Mouse (Mus musculus) A20 (cell line): Measurements from ENCODE around the gene Bag5.

Source experiments
- DNase-seq: peaks from one replicate; pipeline ENCODE4 v3.0.0-alpha.2; 2011; ENCODE audit warnings: low read depth, low spot score

The Bag5 gene

DNA sequence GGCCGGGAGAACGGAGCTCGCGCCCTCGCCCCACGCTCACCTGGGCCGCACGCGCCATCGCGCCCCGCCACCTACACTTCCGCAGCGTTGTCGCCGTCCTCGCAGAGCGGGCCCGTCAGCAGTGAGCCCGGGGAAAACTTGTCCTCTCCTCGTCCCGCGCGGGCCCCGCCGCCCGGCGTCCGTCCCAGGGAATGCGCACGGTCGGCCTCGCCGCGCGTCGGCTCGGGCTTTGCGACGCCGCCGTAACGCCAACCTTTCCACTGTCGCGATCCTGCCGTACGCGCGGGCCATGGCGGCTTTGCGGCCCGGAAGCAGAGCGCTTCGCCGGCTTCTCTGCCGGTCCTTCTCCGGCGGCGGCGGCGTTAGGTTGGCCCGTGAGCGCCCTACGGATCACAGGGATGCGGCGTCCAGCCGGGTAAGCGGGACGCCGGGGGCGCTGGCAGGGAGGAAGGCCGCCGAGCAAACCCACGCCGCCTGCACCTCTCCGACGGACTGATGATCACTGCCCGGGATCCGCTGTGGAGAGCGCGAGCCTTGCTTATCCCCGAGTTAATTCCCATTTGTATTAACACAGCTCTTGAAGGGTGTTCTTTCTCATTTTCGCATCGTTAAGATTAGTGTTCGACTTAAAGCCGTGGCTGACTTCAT lies at the start of gene Bag5, which contains the start of gene Apopt1:
Bag5 (minus strand) TSS at position 254 of the 648 bp plus-strand sequence.
Apopt1 (plus strand) TSS at position 258 of the 648 bp plus-strand sequence.
- peak; percentile 80 for DNase-seq

- no peak for DNase-seq
These were observed 47.4 kb upstream of the Bag5 start for GRCm38 (mm10) chr12:111760306-111760908.

GRCm38 (mm10) chr12:111759176-111760061 lies 46.4 kb upstream of the Bag5 start:
- DNase-seq = no peak

- peak; percentile 85 for DNase-seq
These were observed 45.5 kb upstream of the Bag5 start, which contains the start of gene Klc1 for GRCm38 (mm10) chr12:111758381-111759175. Gene Klc1, plus strand, starts transcription at chr12:111758849.

- DNase-seq = no peak
These were observed 44.7 kb upstream of the Bag5 start for GRCm38 (mm10) chr12:111757561-111758325.

GRCm38 (mm10) chr12:111756698-111757082 lies 43.6 kb upstream of the Bag5 start:
- DNase-seq = no peak

GRCm38 (mm10) chr12:111756082-111756697 lies 43.1 kb upstream of the Bag5 start:
- DNase-seq = no peak

DNA sequence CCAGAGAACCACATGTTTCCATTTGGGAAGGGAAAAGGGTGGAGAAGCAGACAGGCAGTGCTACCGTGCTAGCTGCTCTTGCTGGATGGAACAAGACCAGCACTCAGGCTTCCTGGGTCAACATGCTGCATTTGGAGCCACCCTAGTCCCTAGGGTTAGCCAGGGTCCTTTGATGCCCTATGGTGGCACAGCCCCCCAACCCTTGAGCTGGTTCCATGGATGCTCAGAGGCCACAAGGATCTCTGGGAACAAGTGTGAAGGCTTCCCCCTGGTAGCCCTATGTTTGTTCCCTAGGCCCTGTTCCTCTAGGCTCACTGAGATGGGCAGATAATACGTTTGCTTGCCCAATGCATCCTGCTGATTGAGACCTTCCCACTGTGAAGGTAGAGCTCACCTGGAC lies 42.2 kb upstream of the Bag5 start:
- no peak for DNase-seq

DNA sequence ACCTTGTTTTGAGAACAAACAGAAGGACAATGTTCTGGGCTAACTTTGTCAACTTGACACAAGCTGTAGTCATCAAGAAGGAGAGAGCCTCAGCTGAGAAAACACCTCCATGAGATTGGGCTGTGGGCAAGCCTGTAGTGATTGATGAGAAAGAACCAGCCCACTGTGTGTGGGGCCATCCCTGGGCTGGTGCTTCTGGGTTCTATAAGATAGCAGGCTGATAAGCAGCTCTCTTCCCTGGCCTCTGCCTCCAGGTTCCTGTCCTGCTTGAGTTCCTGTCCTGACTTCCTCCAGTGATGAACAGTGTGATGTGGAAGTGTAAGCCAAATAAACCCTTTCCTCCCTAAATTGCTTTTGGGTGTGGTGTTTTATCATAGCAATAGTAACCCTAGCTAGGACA lies 41.7 kb upstream of the Bag5 start:
- DNase-seq = no peak

DNA sequence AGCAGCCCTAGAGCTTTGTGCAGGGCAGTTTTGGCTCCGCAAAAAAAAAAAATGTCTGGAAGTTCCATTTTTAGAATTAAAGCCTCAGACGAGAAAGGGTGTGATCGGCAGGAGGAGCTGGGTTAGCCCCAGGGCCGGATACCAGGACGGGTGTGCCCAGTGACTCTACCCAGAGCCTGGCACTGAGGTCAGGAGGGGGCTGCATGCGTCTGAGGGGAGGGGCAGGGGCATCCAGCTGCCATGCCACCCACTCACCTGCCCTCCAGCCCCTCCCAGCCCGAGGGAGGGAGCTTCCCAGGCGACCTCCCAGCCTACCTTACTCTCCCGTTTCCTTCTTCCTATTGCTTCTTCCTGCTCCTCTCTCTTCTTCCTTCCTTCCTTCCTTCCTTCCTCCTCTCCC lies 40.3 kb upstream of the Bag5 start:
- no peak for DNase-seq

GRCm38 (mm10) chr12:111752491-111752890 lies 39.4 kb upstream of the Bag5 start:
- no peak for DNase-seq

DNA sequence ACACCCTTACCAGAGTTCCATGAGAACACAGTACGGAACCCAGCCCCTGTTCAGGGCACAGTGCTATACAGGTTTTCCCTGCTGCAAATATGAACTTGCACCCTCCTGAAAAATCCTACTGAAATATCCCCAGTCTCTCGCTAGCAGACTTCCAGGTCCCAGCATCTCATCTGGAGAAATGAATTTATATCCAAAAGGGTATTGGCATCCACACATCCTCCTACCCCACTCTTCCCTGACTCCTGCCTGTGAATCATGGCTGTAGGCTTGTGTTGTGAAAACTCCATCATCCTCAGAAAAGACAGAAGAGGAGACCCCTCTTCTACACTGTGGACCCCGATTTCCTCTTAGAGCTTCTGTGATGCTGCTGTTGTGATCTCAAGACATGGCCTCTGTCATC lies 37.7 kb upstream of the Bag5 start:
- no peak for DNase-seq

DNA sequence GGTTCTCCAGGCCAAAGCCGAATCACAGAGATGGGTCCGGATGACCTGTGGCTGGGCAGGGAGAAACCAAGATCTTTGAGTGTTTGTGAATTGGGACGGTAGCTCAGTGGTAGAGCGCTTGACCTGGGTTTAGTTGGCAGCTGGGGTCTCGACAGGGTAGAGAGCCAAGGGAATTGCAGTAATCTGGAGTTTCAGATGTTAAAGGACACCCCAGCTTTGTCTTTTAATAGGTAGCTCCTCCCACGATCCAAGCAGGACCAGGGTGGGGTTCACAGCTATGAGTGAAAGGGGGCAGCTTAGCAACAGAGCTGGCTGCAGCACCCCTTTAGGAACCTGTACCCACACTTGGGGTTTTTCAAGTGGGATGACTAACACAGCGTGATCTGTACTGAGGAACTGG lies 34.4 kb upstream of the Bag5 start:
- no peak for DNase-seq

DNA sequence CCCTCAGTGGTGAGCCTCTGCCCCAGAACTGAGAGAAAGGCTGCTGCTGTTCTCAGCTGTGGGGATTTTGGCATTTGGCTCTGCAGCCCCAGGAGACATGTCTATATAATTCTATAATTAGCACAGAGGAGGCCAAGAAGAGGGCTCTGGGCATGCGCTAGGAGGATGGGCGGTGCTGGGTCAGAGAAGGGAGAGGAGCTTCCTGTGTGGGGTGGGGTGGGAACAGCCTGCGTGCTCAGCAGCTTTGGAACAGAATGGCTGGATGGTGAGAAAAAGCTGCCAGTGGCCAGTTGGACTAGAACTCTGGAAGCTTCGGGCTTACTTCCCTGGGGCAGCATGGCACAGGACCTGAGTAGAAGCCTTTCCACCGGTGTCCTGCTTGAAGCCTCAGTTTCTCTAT lies 33.0 kb upstream of the Bag5 start:
- peak; percentile 42 for DNase-seq

- DNase-seq = no peak
These were observed 32.2 kb upstream of the Bag5 start for GRCm38 (mm10) chr12:111745274-111745673.

GRCm38 (mm10) chr12:111743981-111744423 lies 30.9 kb upstream of the Bag5 start:
- DNase-seq = peak; percentile 94

DNA sequence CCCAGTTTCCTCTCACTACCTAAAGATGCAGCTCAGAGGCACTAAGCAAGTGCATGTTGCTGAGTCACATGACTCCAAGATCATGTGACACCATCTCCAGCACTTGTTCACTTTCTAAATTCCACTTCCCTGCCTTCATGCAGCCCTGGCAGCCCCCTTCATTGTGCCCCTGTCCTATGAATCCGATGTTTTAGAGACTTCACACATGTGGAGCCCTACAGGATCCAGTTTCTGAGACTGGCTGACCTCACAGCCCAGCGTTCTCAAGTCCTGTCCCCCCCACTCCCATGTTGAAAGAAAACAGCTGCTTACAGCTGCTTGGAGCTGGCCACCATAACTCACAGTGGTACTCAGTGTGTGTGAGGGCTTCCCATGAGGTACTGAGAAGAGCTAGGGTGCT lies 30.4 kb upstream of the Bag5 start:
- peak; percentile 65 for DNase-seq

- DNase-seq = no peak
These were observed 28.3 kb upstream of the Bag5 start for GRCm38 (mm10) chr12:111741338-111741737.

DNA sequence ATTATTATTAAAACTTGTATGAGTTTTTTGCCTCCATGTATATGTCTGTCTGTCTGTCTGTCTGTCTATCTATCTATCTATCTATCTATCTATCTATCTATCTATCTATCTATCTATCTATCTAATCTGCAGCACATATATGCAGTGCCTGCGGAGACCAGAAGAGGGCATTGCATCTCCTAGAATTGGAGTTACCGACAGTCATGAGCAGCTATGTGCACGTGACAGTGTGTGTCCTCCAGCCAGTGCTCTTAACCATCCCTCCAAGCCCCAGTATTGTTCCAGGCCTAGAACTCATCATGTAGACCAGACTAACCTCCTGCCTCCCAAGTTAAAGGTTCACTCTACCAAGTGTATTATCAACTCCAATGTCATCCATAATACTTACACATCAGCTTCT lies 25.7 kb upstream of the Bag5 start:
- DNase-seq = peak; percentile 79

- DNase-seq = no peak
These were observed 24.3 kb upstream of the Bag5 start for GRCm38 (mm10) chr12:111737370-111737769.
